Mouse (Mus musculus): ENCODE measurements at regions not wholly inside any gene's neighbourhood (a gene's known extent, or its start where the extent isn't known, plus 50 kb on each side); places are given as distances from the start of the nearest gene placed in this dataset.

DNA sequence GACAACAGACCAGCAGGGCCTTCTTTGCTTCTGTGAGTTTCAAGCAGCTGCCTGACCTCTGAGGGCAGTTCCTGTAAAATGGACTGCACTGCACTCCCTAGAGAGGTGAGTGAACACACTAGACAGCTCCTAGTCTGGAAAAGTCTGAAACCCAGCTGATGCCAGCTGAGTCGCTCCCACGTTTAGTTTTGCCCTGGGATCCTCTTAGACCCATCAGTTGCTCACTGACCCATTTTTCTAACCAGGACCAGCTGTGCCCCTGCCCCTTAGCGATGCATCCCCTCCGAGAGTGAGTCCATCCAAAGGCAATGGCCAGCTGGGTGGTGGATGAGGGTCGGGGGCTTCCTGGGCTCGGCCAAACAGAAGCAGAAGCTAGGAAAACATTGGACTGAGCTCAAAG is 62.2 kb upstream of the Top1 start:
- Histone ChIP-seq H3K36me3 (ENCODE audit: control insufficient read depth, insufficient read depth, low read length) (no peaks in the 10 kb centered on the region), H3K9me3 (ENCODE audit: control insufficient read depth, low read length) (no peaks in the 10 kb centered on the region), H3K4me2 (no peak overlapping the region), H3K9ac (ENCODE audit: low read length) (no peak overlapping the region), H3K4me1 (ENCODE audit: control insufficient read depth, insufficient read depth, low read length) (peaks cover 3% of the 10 kb centered on the region; the same call in 1 of the 2 replicates), H3K27ac (ENCODE audit: low read depth, low read length) (no peak overlapping the region), H3K27me3 (ENCODE audit: control insufficient read depth, insufficient read depth, low read length) (peaks cover 13% of the 10 kb centered on the region; the same call in 1 of the 2 replicates), H3K4me3 (ENCODE audit: low read depth, low read length) (no peak overlapping the region)
- no peak for DNase-seq (ENCODE audit: low spot score, missing footprints)
- ATAC-seq (ENCODE audit: low FRiP score): no peak
- WGBS: 79% methylated on average over 6 of the region's 6 CpGs

- Histone ChIP-seq H3K4me2 (no peak overlapping the region), H3K9me3 (ENCODE audit: control insufficient read depth, low read length) (no peaks in the 10 kb centered on the region), H3K27me3 (ENCODE audit: control insufficient read depth, insufficient read depth, low read length) (peaks cover 8% of the 10 kb centered on the region; the same call in 1 of the 2 replicates), H3K4me1 (ENCODE audit: control insufficient read depth, insufficient read depth, low read length) (peaks cover 3% of the 10 kb centered on the region; the same call in 1 of the 2 replicates), H3K9ac (ENCODE audit: low read length) (no peak overlapping the region), H3K4me3 (ENCODE audit: low read depth, low read length) (no peak overlapping the region), H3K27ac (ENCODE audit: low read depth, low read length) (no peak overlapping the region), H3K36me3 (ENCODE audit: control insufficient read depth, insufficient read depth, low read length) (no peaks in the 10 kb centered on the region)
- ATAC-seq (ENCODE audit: low FRiP score) (no peak), DNase-seq (ENCODE audit: low spot score, missing footprints) (no peak)
- 51% methylated on average over 9 of the region's 9 CpGs for WGBS
These were observed 61.1 kb upstream of the Top1 start for GRCm38 (mm10) chr2:160584568-160584967.

GRCm38 (mm10) chr2:160587015-160587835 is 58.5 kb upstream of the Top1 start:
- Histone ChIP-seq H3K4me1 (ENCODE audit: control insufficient read depth, insufficient read depth, low read length) (peaks cover 5% of the 10 kb centered on the region; the same call in 1 of the 2 replicates), H3K4me2 (no peak overlapping the region), H3K9ac (ENCODE audit: low read length) (no peak overlapping the region), H3K27ac (ENCODE audit: low read depth, low read length) (no peak overlapping the region), H3K4me3 (ENCODE audit: low read depth, low read length) (no peak overlapping the region), H3K27me3 (ENCODE audit: control insufficient read depth, insufficient read depth, low read length) (no peaks in the 10 kb centered on the region), H3K9me3 (ENCODE audit: control insufficient read depth, low read length) (no peaks in the 10 kb centered on the region), H3K36me3 (ENCODE audit: control insufficient read depth, insufficient read depth, low read length) (no peaks in the 10 kb centered on the region)
- WGBS: 87% methylated on average over 9 of the region's 9 CpGs
- DNase-seq (ENCODE audit: low spot score, missing footprints): no peak
- no peak for ATAC-seq (ENCODE audit: low FRiP score)

DNA sequence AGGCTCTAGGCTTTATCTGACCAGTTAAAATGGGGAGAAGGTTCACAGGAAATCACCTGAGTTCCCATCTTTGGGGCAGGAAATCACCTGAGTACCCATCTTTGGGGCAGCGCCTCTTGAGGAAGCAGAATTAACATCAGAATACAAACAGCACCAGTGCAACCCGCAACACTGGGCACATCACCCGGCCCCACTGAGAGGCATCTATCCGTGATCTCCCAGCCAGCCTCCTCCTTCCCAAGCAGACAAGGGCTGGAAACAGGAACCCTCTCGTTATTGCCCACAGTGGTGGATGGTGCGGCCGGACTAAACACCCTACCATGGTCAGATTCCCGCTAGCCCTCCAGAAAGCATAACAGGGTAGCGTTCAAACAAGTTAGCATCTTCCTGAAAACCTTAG is 57.3 kb upstream of the Top1 start:
- no peak overlapping the region for H3K9ac ChIP-seq (ENCODE audit: low read length)
- ATAC-seq (ENCODE audit: low FRiP score) (no peak), DNase-seq (ENCODE audit: low spot score, missing footprints) (no peak)
- no peaks in the 10 kb centered on the region for H3K27me3 ChIP-seq (ENCODE audit: control insufficient read depth, insufficient read depth, low read length)
- no peak overlapping the region for H3K27ac ChIP-seq (ENCODE audit: low read depth, low read length)
- H3K4me3 ChIP-seq (ENCODE audit: low read depth, low read length): no peak overlapping the region
- 90% methylated on average over 9 of the region's 9 CpGs for WGBS
- H3K4me1 ChIP-seq (ENCODE audit: control insufficient read depth, insufficient read depth, low read length): peaks cover 5% of the 10 kb centered on the region; the same call in 1 of the 2 replicates
- H3K36me3 ChIP-seq (ENCODE audit: control insufficient read depth, insufficient read depth, low read length): no peaks in the 10 kb centered on the region
- no peak overlapping the region for H3K4me2 ChIP-seq
- no peaks in the 10 kb centered on the region for H3K9me3 ChIP-seq (ENCODE audit: control insufficient read depth, low read length)

GRCm38 (mm10) chr2:160590209-160590910 is 55.3 kb upstream of the Top1 start:
- ATAC-seq (ENCODE audit: low FRiP score) (peak; percentile 68), DNase-seq (ENCODE audit: low spot score, missing footprints) (peak; percentile 83)
- no peak overlapping the region for H3K4me3 ChIP-seq (ENCODE audit: low read depth, low read length)
- no peaks in the 10 kb centered on the region for H3K27me3 ChIP-seq (ENCODE audit: control insufficient read depth, insufficient read depth, low read length)
- H3K9me3 ChIP-seq (ENCODE audit: control insufficient read depth, low read length): no peaks in the 10 kb centered on the region
- peaks cover 5% of the 10 kb centered on the region; the same call in 1 of the 2 replicates for H3K4me1 ChIP-seq (ENCODE audit: control insufficient read depth, insufficient read depth, low read length)
- H3K36me3 ChIP-seq (ENCODE audit: control insufficient read depth, insufficient read depth, low read length): no peaks in the 10 kb centered on the region
- WGBS: 44% methylated on average over 13 of the region's 13 CpGs
- H3K27ac ChIP-seq (ENCODE audit: low read depth, low read length): no peak overlapping the region
- no peak overlapping the region for H3K4me2 ChIP-seq
- no peak overlapping the region for H3K9ac ChIP-seq (ENCODE audit: low read length)

DNA sequence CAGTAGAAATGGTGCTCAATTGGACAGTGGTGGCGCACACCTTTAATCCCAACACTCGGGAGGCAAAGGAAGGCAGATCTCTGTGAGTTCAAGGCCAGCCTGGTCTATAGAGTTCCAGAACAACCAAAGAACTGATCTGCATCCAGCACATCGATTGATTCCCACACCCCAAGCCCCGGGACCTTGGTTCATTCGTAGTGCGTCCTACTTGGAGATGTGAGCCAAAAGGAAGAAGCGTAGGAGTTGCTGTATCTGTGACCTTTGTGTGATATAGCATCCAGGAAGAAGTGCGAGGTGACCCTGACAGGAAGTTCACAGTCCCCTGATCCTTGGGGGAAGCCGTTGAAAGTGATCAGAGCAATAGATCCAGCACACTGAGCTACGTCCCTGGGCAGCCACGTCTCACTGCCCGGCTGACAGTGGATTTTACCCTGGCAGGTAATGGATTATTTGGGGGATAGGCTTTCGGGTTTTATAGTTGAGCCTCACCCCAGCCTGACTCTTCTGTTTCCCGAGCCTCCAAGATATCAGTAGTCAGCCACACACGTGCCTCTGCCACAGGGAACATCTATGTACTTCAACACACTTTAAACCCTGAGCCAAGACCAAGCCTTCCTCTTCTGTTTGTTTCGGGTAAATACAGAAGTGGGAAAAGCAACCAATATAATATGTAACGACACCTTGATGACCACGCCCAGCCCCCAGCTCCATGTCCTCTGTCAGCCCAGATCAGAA is 54.1 kb upstream of the Top1 start:
- peaks cover 5% of the 10 kb centered on the region; the same call in 1 of the 2 replicates for H3K4me1 ChIP-seq (ENCODE audit: control insufficient read depth, insufficient read depth, low read length)
- H3K9me3 ChIP-seq (ENCODE audit: control insufficient read depth, low read length): no peaks in the 10 kb centered on the region
- H3K4me2 ChIP-seq: no peak overlapping the region
- no peaks in the 10 kb centered on the region for H3K36me3 ChIP-seq (ENCODE audit: control insufficient read depth, insufficient read depth, low read length)
- 89% methylated on average over 18 of the region's 18 CpGs for WGBS
- peak; percentile 62 for DNase-seq (ENCODE audit: low spot score, missing footprints)
- no peak overlapping the region for H3K9ac ChIP-seq (ENCODE audit: low read length)
- no peak overlapping the region for H3K4me3 ChIP-seq (ENCODE audit: low read depth, low read length)
- H3K27ac ChIP-seq (ENCODE audit: low read depth, low read length): no peak overlapping the region
- H3K27me3 ChIP-seq (ENCODE audit: control insufficient read depth, insufficient read depth, low read length): no peaks in the 10 kb centered on the region
- no peak for ATAC-seq (ENCODE audit: low FRiP score)

DNA sequence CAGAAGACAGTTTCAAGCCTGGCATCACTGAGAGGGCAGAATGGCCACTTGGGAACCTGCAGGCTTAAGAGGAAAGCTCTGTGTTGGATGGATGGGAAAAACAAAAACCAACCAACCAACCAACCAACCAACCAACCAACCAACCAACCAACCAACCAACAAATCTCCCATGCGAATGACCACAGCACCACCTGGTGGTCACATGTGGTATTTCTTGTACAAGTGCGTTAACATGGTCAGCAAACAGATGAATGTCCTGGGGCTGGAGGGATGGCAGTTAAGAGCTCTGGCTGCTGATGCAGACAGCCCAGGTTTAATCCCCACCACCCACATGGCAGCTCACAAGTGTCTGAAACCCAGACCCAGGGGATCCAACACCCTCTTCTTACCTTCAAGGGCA is 52.7 kb upstream of the Top1 start:
- Histone ChIP-seq H3K9me3 (ENCODE audit: control insufficient read depth, low read length) (no peaks in the 10 kb centered on the region), H3K9ac (ENCODE audit: low read length) (no peak overlapping the region), H3K36me3 (ENCODE audit: control insufficient read depth, insufficient read depth, low read length) (no peaks in the 10 kb centered on the region), H3K4me2 (no peak overlapping the region), H3K4me1 (ENCODE audit: control insufficient read depth, insufficient read depth, low read length) (peaks cover 5% of the 10 kb centered on the region; the same call in 1 of the 2 replicates), H3K27me3 (ENCODE audit: control insufficient read depth, insufficient read depth, low read length) (no peaks in the 10 kb centered on the region), H3K27ac (ENCODE audit: low read depth, low read length) (no peak overlapping the region), H3K4me3 (ENCODE audit: low read depth, low read length) (no peak overlapping the region)
- ATAC-seq (ENCODE audit: low FRiP score): no peak; the same call in 1 of the 2 replicates
- 2% methylated on average over 2 of the region's 2 CpGs for WGBS
- peak; percentile 96 for DNase-seq (ENCODE audit: low spot score, missing footprints)

All from midbrain, embryonic 11.5 days (tissue).